8 mouse cellular contexts compared by ENCODE assay signal in the genomic region with DNA sequence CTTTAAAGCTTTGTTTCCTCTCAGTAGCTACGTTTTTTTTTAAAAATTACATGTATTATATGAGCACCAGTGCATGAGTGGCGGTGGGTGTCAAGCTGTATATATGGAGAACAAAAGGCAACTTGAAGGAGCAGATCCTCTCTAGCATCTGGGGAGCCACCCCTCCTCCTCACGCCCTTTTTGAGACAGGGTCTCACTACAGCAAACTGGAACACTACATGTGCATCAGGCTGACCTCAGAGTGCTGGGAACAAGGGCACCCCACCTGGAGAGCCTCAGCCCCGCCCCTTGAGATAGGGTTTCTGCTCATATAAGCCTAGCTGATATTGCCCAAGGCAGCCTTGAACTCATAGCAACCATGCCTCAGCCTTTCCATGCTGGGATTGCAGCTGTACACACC. TPM values are rescaled to one million over a fixed set of nuclear protein-coding genes. Genes with fewer than 3 reads are reported as not detected.
A peak's percentile ranks its signal among the peaks of the same experiment; 100 is the strongest.
DNase-seq lines count a peak whose midpoint lies in the region; ATAC-seq and TF ChIP-seq lines count a peak whose summit lies in the region.

No protein-coding gene starts in this region.

- H3K27ac ChIP-seq in liver, embryonic 11.5 days (ENCODE audit: low read depth, low read length): no peak overlapping the region
- H3K27ac ChIP-seq in forebrain, embryonic 14.5 days (ENCODE audit: low read depth, low read length): peak overlapping the region; percentile 86
- no peak overlapping the region for H3K27ac ChIP-seq in intestine, postnatal 0 days (ENCODE audit: low read depth, low read length)
- H3K27ac ChIP-seq in neural tube, embryonic 13.5 days (replicated peaks): peak overlapping the region; percentile 94

- intact Hi-C loops in gastrocnemius, postnatal 36 days (cut with DNase I): no loop called here

- H3K4me2 ChIP-seq in liver, embryonic 11.5 days: peak overlapping the region; percentile 73
- H3K4me2 ChIP-seq in forebrain, embryonic 14.5 days (ENCODE audit: low read length): peak overlapping the region; percentile 70
- peak overlapping the region; percentile 86; the same call in 1 of the 2 replicates for H3K4me2 ChIP-seq in intestine, postnatal 0 days (replicated peaks; ENCODE audit: low read depth)
- H3K4me2 ChIP-seq in neural tube, embryonic 13.5 days: peak overlapping the region; percentile 89

- no peak for DNase-seq in liver, embryonic 11.5 days (ENCODE audit: low spot score)
- no peak for DNase-seq in liver
- no peak for DNase-seq in forebrain, embryonic 14.5 days (ENCODE audit: low spot score)
- DNase-seq in gastrocnemius, postnatal 36 days: no peak
- DNase-seq in cerebellum, adult 11 months: no peak
- DNase-seq in spleen, postnatal 4 days (ENCODE audit: low spot score in 2 of 2): no peak

- no peak overlapping the region for H3K4me3 ChIP-seq in liver, embryonic 11.5 days (ENCODE audit: low read depth, low read length)
- no peak overlapping the region for H3K4me3 ChIP-seq in forebrain, embryonic 14.5 days (ENCODE audit: low read depth, low read length)
- H3K4me3 ChIP-seq in intestine, postnatal 0 days (ENCODE audit: low read depth, low read length): no peak overlapping the region
- peak overlapping the region; percentile 73; the same call in 1 of the 2 replicates for H3K4me3 ChIP-seq in neural tube, embryonic 13.5 days

- TF ChIP-seq CTCF in intestine, postnatal 0 days (IDR thresholded peaks at IDR 0.05; ENCODE audit: low read depth): no peak

- no peak for ATAC-seq in liver, embryonic 11.5 days (replicated peaks; ENCODE audit: low FRiP score)
- no peak for ATAC-seq in forebrain, embryonic 14.5 days
- no peak for ATAC-seq in intestine, postnatal 0 days
- ATAC-seq in neural tube, embryonic 13.5 days (ENCODE audit: low read depth): no peak

- H3K9me3 ChIP-seq in liver, embryonic 11.5 days (ENCODE audit: control insufficient read depth, low read length): no peaks in the 10 kb centered on the region
- no peaks in the 10 kb centered on the region for H3K9me3 ChIP-seq in forebrain, embryonic 14.5 days (replicated peaks; ENCODE audit: control insufficient read depth, low read length)
- no peaks in the 10 kb centered on the region for H3K9me3 ChIP-seq in intestine, postnatal 0 days (ENCODE audit: control insufficient read depth)
- H3K9me3 ChIP-seq in neural tube, embryonic 13.5 days: no peaks in the 10 kb centered on the region

- no peaks in the 10 kb centered on the region for H3K27me3 ChIP-seq in liver, embryonic 11.5 days (replicated peaks; ENCODE audit: control insufficient read depth, insufficient read depth, low read length)
- H3K27me3 ChIP-seq in forebrain, embryonic 14.5 days (replicated peaks; ENCODE audit: control insufficient read depth, insufficient read depth, low read length): no peaks in the 10 kb centered on the region
- no peaks in the 10 kb centered on the region for H3K27me3 ChIP-seq in intestine, postnatal 0 days (replicated peaks; ENCODE audit: control insufficient read depth, insufficient read depth, low read length)
- H3K27me3 ChIP-seq in neural tube, embryonic 13.5 days: no peaks in the 10 kb centered on the region

- peaks cover 35% of the 10 kb centered on the region for H3K36me3 ChIP-seq in liver, embryonic 11.5 days (ENCODE audit: control insufficient read depth, insufficient read depth, low read length)
- H3K36me3 ChIP-seq in forebrain, embryonic 14.5 days (ENCODE audit: control insufficient read depth, insufficient read depth, low read length): peaks cover 52% of the 10 kb centered on the region
- peaks cover 40% of the 10 kb centered on the region for H3K36me3 ChIP-seq in intestine, postnatal 0 days (ENCODE audit: control insufficient read depth, insufficient read depth)
- peaks cover 49% of the 10 kb centered on the region for H3K36me3 ChIP-seq in neural tube, embryonic 13.5 days

- H3K4me1 ChIP-seq in liver, embryonic 11.5 days (replicated peaks; ENCODE audit: control insufficient read depth, insufficient read depth, low read length): peaks cover 22% of the 10 kb centered on the region
- peaks cover 24% of the 10 kb centered on the region for H3K4me1 ChIP-seq in forebrain, embryonic 14.5 days (ENCODE audit: control insufficient read depth, insufficient read depth, low read length)
- peaks cover 12% of the 10 kb centered on the region; the same call in 1 of the 2 replicates for H3K4me1 ChIP-seq in intestine, postnatal 0 days (replicated peaks; ENCODE audit: control insufficient read depth, insufficient read depth, low read length)
- H3K4me1 ChIP-seq in neural tube, embryonic 13.5 days (replicated peaks): peaks cover 46% of the 10 kb centered on the region

- H3K9ac ChIP-seq in liver, embryonic 11.5 days (ENCODE audit: low read depth, low read length): no peak overlapping the region; the same call in 1 of the 2 replicates
- H3K9ac ChIP-seq in forebrain, embryonic 14.5 days (ENCODE audit: low read length): peak overlapping the region; percentile 78
- H3K9ac ChIP-seq in intestine, postnatal 0 days (ENCODE audit: low read depth, low read length): no peak overlapping the region
- peak overlapping the region; percentile 91 for H3K9ac ChIP-seq in neural tube, embryonic 13.5 days

- 49% methylated on average over 4 of the region's 4 CpGs for whole genome bisulfite sequencing in liver, embryonic 11.5 days
- 37% methylated on average over 4 of the region's 4 CpGs for WGBS in forebrain, embryonic 14.5 days
- WGBS in intestine, postnatal 0 days: 47% methylated on average over 4 of the region's 4 CpGs
- WGBS in neural tube, embryonic 13.5 days: 51% methylated on average over 4 of the region's 4 CpGs

RNA-seq across cellular contexts. Expression of a gene that starts 1.7 kb away (rescaled TPM):
- 27.2 and 33.1 TPM in 2 replicates for polyA plus RNA-seq in liver, embryonic 11.5 days (2014; fragmentation: Nextera tagmentation; extraction: Ambion mirVana)
- 112 and 115 TPM in 2 replicates for polyA plus RNA-seq in forebrain, embryonic 14.5 days (2014; fragmentation: Nextera tagmentation; extraction: Ambion mirVana)
- 29.6 and 32.0 TPM in 2 replicates for polyA plus RNA-seq in intestine, postnatal 0 days (2015; fragmentation: Nextera tagmentation; extraction: Ambion mirVana)
- 140 and 143 TPM in 2 replicates for polyA plus RNA-seq in neural tube, embryonic 13.5 days (2015; fragmentation: Nextera tagmentation; extraction: Ambion mirVana)
- total RNA-seq in gastrocnemius, postnatal 36 days (2021): 10 to 100 TPM; 41.0 to 44.5 TPM

RNA-seq across cellular contexts. Expression of a gene that starts 6.6 kb away (rescaled TPM):
- polyA plus RNA-seq in liver, embryonic 11.5 days (2014; fragmentation: Nextera tagmentation; extraction: Ambion mirVana): 23.6 and 25.3 TPM in 2 replicates
- 23.6 and 29.4 TPM in 2 replicates for polyA plus RNA-seq in forebrain, embryonic 14.5 days (2014; fragmentation: Nextera tagmentation; extraction: Ambion mirVana)
- 15.9 and 17.9 TPM in 2 replicates for polyA plus RNA-seq in intestine, postnatal 0 days (2015; fragmentation: Nextera tagmentation; extraction: Ambion mirVana)
- polyA plus RNA-seq in neural tube, embryonic 13.5 days (2015; fragmentation: Nextera tagmentation; extraction: Ambion mirVana): 34.7 and 35.1 TPM in 2 replicates
- total RNA-seq in gastrocnemius, postnatal 36 days (2021): 1 to 10 TPM; 6.5 to 9.8 TPM

RNA-seq across cellular contexts. Expression of a gene that starts 11.4 kb away (rescaled TPM):
- 0.57 and 1.5 TPM in 2 replicates for polyA plus RNA-seq in liver, embryonic 11.5 days (2014; fragmentation: Nextera tagmentation; extraction: Ambion mirVana)
- 2.2 and 3.2 TPM in 2 replicates for polyA plus RNA-seq in forebrain, embryonic 14.5 days (2014; fragmentation: Nextera tagmentation; extraction: Ambion mirVana)
- 1.1 and 1.2 TPM in 2 replicates for polyA plus RNA-seq in intestine, postnatal 0 days (2015; fragmentation: Nextera tagmentation; extraction: Ambion mirVana)
- 2.8 and 3.5 TPM in 2 replicates for polyA plus RNA-seq in neural tube, embryonic 13.5 days (2015; fragmentation: Nextera tagmentation; extraction: Ambion mirVana)
- total RNA-seq in gastrocnemius, postnatal 36 days (2021): under 1 TPM; 0.51 to 0.62 TPM

RNA-seq across cellular contexts. Expression of a gene that starts 15.4 kb away (rescaled TPM):
- 70.6 and 76.7 TPM in 2 replicates for polyA plus RNA-seq in liver, embryonic 11.5 days (2014; fragmentation: Nextera tagmentation; extraction: Ambion mirVana)
- polyA plus RNA-seq in forebrain, embryonic 14.5 days (2014; fragmentation: Nextera tagmentation; extraction: Ambion mirVana): 65.4 and 71.6 TPM in 2 replicates
- polyA plus RNA-seq in intestine, postnatal 0 days (2015; fragmentation: Nextera tagmentation; extraction: Ambion mirVana): 18.5 and 19.2 TPM in 2 replicates
- polyA plus RNA-seq in neural tube, embryonic 13.5 days (2015; fragmentation: Nextera tagmentation; extraction: Ambion mirVana): 47.6 and 55.2 TPM in 2 replicates
- total RNA-seq in gastrocnemius, postnatal 36 days (2021): 10 to 100 TPM; 15.2 to 17.2 TPM

RNA-seq across cellular contexts. Expression of a gene that starts 25.0 kb away (rescaled TPM):
- 207 and 228 TPM in 2 replicates for polyA plus RNA-seq in liver, embryonic 11.5 days (2014; fragmentation: Nextera tagmentation; extraction: Ambion mirVana)
- 144 and 179 TPM in 2 replicates for polyA plus RNA-seq in forebrain, embryonic 14.5 days (2014; fragmentation: Nextera tagmentation; extraction: Ambion mirVana)
- polyA plus RNA-seq in intestine, postnatal 0 days (2015; fragmentation: Nextera tagmentation; extraction: Ambion mirVana): 135 and 146 TPM in 2 replicates
- polyA plus RNA-seq in neural tube, embryonic 13.5 days (2015; fragmentation: Nextera tagmentation; extraction: Ambion mirVana): 176 and 193 TPM in 2 replicates
- total RNA-seq in gastrocnemius, postnatal 36 days (2021): 10 to 100 TPM; 29.3 to 30.0 TPM

Comparison
In these comparisons a context has a peak if more than half of its experiments do, and no peak if none do; other contexts are left out.
1. H3K27ac ChIP-seq: peak in forebrain, embryonic 14.5 days (single experiment) and neural tube, embryonic 13.5 days (single experiment); none in liver, embryonic 11.5 days (single experiment) and intestine, postnatal 0 days (single experiment).
2. H3K9ac ChIP-seq: peak in forebrain, embryonic 14.5 days (single experiment) and neural tube, embryonic 13.5 days (single experiment); none in liver, embryonic 11.5 days (single experiment) and intestine, postnatal 0 days (single experiment).
3. Peak in every context shown above with its lines, with median percentiles within 50 percentile points of each other: H3K4me2 ChIP-seq.